Mouse (Mus musculus) small intestine, adult 2 months (tissue): ENCODE data around the gene Thumpd1.

ENCODE experiments used
- CTCF ChIP-seq: fragments of 200-500 bp; IDR thresholded peaks from 2 replicates; pipeline ENCODE4 v1.5.1; 2012; ENCODE audit warnings: low read depth, mild to moderate bottlenecking, control low read depth, inconsistent platforms, low read length, moderate library complexity, mixed read lengths; ENCODE audit not compliant: insufficient replicate concordance, insufficient read length; ENCODE audit errors: extremely low read depth
- POLR2A ChIP-seq: fragments of 200-500 bp; IDR thresholded peaks from 2 replicates; pipeline ENCODE4 v1.6.1; 2012; ENCODE audit warnings: low read depth, mild to moderate bottlenecking, control low read depth, inconsistent platforms, low read length, moderate library complexity

DNA sequence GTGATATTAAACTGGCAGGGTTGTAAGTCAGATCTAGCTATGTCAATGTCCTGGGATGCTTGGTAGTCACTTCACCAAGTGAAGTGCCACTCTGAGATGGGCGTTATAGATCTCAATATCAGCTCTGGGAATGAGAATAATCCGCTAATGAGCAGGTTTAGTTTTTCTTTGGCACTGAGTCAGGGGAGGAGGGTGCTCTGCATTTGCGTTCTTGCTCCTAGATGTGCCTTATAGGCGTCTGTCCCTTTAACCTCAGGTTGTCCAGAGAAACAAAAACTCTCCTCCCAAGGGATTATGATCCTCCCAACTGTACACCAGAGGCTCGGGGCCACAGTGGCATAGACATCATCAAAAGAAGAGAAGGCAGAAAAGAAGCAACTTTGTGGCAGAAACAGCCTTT, 30.9 kb downstream of the Thumpd1 start, which contains the start of gene Acsm4:
- no peak for TF ChIP-seq POLR2A
- no peak for TF ChIP-seq CTCF
